Mouse (Mus musculus) liver, embryonic 14.5 days (tissue): Measurements from ENCODE around the gene Tcn2.

Experiments used
- CTCF ChIP-seq: IDR thresholded peaks from 2 replicates; pipeline ENCODE4 v1.5.1; 2016; ENCODE audit warnings: antibody characterized with exemption, low read depth, control low read depth
- EP300 ChIP-seq: IDR thresholded peaks from 2 replicates; pipeline ENCODE4 v1.6.1; 2016; ENCODE audit warnings: antibody characterized with exemption, low read depth

DNA sequence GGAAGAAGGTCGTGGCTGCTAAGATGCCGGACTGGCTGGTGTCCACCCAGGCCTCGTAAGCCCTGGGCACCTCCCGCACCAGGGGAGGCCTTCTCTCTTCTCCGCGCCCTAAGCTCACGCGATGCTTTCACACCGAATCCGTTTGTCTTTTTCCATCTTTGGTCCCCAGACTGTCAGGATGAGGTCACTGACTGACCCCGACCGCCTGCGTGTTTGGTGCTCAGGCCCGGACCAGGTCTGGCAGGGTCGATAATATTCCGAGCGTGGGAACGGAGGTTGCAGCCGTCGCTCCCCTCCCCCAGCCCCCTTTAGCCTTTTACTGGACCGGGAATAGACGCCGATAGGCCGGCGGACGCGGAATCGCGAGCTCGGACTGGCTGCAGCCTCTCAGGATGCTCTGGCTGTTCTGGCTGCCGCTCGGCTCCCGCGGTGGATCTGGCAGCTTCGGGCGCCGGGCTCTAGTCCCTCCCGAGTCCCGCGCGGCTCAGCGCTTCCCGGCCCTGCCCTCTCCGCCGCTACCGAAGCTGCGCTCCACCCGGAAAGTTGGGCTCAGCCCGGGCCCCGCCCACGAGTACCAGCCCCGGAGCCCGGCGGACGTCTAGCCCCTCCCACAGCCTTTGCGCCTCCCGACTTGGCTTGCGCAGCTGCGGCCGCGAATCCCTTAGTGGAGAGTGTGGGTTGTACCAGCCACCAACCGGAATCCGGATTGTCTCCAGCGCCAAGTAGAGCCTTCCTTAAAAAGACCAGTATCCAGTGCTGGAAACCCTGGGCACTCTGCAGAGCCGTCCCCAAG, 18.4 kb downstream of the Tcn2 start:
- TF ChIP-seq CTCF = no peak
- TF ChIP-seq EP300 = no peak
